Mouse (Mus musculus) CH12.LX (cell line): ENCODE data around the gene Ispd.

Experiments used
- CTCF ChIP-seq, 2 experiments: IDR thresholded peaks in 1 of 2; conservative IDR thresholded peaks in 1 of 2; 2 replicates each; pipeline ENCODE4 v1.5.1; 2011 to 2012; ENCODE audit warnings: low read depth in 2 of 2, low read length in 2 of 2, improper control_type of control experiment in 1 of 2, inconsistent platforms in 1 of 2, mild to moderate bottlenecking in 1 of 2, moderate library complexity in 1 of 2
- EP300 ChIP-seq: IDR thresholded peaks from 2 replicates; pipeline ENCODE4 v1.6.1; 2011; ENCODE audit warnings: low read length, improper control_type of control experiment
- JUND ChIP-seq: conservative IDR thresholded peaks from 2 replicates; pipeline ENCODE4 v1.6.1; 2011; ENCODE audit warnings: low read depth, low read length, improper control_type of control experiment
- USF1 ChIP-seq: IDR thresholded peaks from 2 replicates; pipeline ENCODE4 v1.6.1; 2014; ENCODE audit warnings: low read depth, mild to moderate bottlenecking, inconsistent platforms, low read length, improper control_type of control experiment

DNA sequence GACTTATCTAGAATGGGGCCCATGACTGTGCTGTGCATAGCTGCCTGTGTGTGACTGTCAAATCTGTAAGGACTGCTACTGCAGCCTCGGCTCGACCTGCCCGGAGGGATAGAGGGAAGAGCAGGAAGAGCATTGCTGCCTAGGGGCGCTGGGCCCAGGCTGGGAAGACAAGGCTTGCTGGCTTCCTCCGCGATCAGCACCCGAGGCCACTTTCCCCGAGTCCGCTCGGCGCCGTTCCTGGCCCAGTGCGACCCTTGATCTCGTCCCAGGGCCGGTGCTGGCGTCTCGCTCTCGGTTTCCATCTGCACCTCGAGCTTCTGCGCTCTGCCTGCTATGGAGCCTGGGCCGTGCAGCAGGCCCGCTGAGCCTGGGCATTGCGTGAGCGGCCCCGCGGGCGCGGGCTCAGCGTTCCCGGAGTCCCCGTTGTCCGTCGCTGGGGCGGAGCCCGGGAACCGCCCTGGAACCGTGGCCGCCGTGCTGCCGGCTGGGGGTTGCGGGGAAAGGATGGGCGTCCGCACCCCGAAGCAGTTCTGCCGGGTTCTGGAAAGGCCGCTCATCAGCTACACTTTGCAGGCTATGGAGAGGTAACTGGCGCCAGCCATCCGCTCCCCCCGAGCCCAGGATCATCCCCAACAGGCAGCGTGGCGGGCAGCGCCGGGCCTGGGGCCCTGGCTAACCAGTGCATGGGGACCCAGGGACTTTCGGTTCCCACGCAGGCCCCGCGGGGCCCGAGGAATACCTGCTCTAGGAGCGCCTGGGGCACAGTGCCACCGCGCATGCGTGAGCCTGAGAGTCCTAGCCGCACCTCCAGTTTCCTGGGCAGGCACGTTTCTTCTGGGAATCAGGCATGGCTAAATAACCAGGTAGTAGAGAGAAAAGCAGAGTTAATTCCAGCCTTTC, at the start of gene Ispd, which contains the start of gene D630036H23Rik:
- TF ChIP-seq EP300 (no peak), USF1 (no peak), JUND (no peak), CTCF (conservative IDR thresholded peaks at IDR 0.05 in 1 of 2, IDR thresholded peaks at IDR 0.05 in 1 of 2; ENCODE audit: low read depth in 2 of 2, low read length in 2 of 2) (no peak)
